19 mouse cellular contexts compared by ENCODE assay signal in the genomic region with DNA sequence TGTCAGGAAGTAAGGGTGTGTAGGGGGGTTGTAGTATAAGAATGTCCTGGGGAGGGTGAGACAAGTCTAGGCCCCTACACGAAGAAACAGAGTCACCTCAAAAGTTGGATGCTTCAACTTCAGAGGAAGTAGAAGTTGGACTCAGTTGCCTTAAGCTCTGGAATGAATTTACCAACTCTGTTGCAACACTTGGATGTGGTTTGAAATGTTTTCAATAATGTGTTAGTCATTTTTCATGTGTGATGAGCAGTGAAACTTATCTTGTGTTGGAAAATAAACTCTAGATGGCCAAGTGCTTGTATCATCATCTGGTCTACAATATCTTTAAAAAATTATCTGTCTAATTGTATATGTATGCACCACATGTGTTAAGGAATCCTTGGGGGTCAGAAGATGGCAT. TPM values are rescaled to one million over a fixed set of nuclear protein-coding genes. Genes with fewer than 3 reads are reported as not detected.
"Had no signal": no experiment of that assay in that cellular context is flagged by ENCODE, and none has a peak within 500 bp of the region (broad histone marks: within the 10 kb centered on the region; RNA-seq: fewer than 3 reads in every experiment).

No protein-coding gene starts in this region.

- H3K27me3 ChIP-seq: limb, embryonic 13.5 days; megakaryocyte, embryonic 14.5 days; midbrain, embryonic 12.5 days had no signal

- H3K4me1 ChIP-seq: limb, embryonic 13.5 days; liver, embryonic 15.5 days; midbrain, embryonic 12.5 days had no signal

- H3K9ac ChIP-seq: limb, embryonic 13.5 days; liver, embryonic 15.5 days; midbrain, embryonic 12.5 days had no signal

- DNase-seq: kidney, adult 9 months; kidney, postnatal 36 days; left cerebral cortex, postnatal 4 days; lung, adult 2 months; right cerebral cortex, postnatal 25 days; thymus, adult 18-20 months; thymus, postnatal 14 days had no signal

- H3K36me3 ChIP-seq: limb, embryonic 13.5 days; liver, embryonic 15.5 days; midbrain, embryonic 12.5 days had no signal

- H3K4me3 ChIP-seq: layer of hippocampus, adult 2 months; limb, embryonic 13.5 days; liver, embryonic 15.5 days; megakaryocyte, embryonic 14.5 days; midbrain, embryonic 12.5 days had no signal

- ATAC-seq: lung, postnatal 0 days; midbrain, embryonic 16.5 days had no signal

- H3K4me2 ChIP-seq: limb, embryonic 13.5 days; liver, embryonic 11.5 days; liver, embryonic 15.5 days; midbrain, embryonic 12.5 days had no signal

- H3K27ac ChIP-seq: kidney, postnatal 0 days; layer of hippocampus, adult 2 months; limb, embryonic 13.5 days; liver, embryonic 15.5 days; macrophage; midbrain, embryonic 12.5 days had no signal

- H3K9me3 ChIP-seq: limb, embryonic 13.5 days; liver, embryonic 15.5 days; midbrain, embryonic 12.5 days had no signal

RNA-seq across cellular contexts. Expression of a gene that starts 5.1 kb away (rescaled TPM):
- polyA plus RNA-seq: liver, embryonic 11.5 days; liver, embryonic 15.5 days; macrophage; midbrain, embryonic 12.5 days; midbrain, embryonic 16.5 days; neural tube, embryonic 14.5 days; stomach, embryonic 14.5 days had no signal
